Mouse (Mus musculus): ENCODE results near the gene Bnc2.

The Bnc2 gene

GRCm38 (mm10) chr4:84324371-84324770, 350.7 kb downstream of the Bnc2 start:
- DNase-seq (ENCODE audit: low spot score in 2 of 2) = no peak

- DNase-seq (ENCODE audit: low spot score in 2 of 2) = no peak
Measured at GRCm38 (mm10) chr4:84321598-84321997, 353.5 kb downstream of the Bnc2 start.

- no peak for DNase-seq (ENCODE audit: low spot score in 2 of 2)
Measured at GRCm38 (mm10) chr4:84317421-84317820, 357.7 kb downstream of the Bnc2 start.

GRCm38 (mm10) chr4:84311371-84311770, 363.7 kb downstream of the Bnc2 start:
- DNase-seq (ENCODE audit: low spot score in 2 of 2) = no peak

- DNase-seq (ENCODE audit: low spot score in 2 of 2) = no peak
Measured at GRCm38 (mm10) chr4:84310851-84311250, 364.2 kb downstream of the Bnc2 start.

- DNase-seq (ENCODE audit: low spot score in 2 of 2) = no peak
Measured at GRCm38 (mm10) chr4:84308226-84308862, 366.7 kb downstream of the Bnc2 start.

- DNase-seq (ENCODE audit: low spot score in 2 of 2) = no peak
Measured at GRCm38 (mm10) chr4:84306928-84307606, 368.0 kb downstream of the Bnc2 start.

- no peak for DNase-seq (ENCODE audit: low spot score in 2 of 2)
Measured at GRCm38 (mm10) chr4:84302949-84303348, 372.1 kb downstream of the Bnc2 start.

GRCm38 (mm10) chr4:84285153-84285552, 389.9 kb downstream of the Bnc2 start:
- no peak for DNase-seq (ENCODE audit: low spot score in 2 of 2)

- DNase-seq (ENCODE audit: low spot score in 2 of 2) = no peak
Measured at GRCm38 (mm10) chr4:84282651-84283050, 392.4 kb downstream of the Bnc2 start.

- no peak for DNase-seq (ENCODE audit: low spot score in 2 of 2)
Measured at GRCm38 (mm10) chr4:84278156-84278555, 396.9 kb downstream of the Bnc2 start.

- DNase-seq (ENCODE audit: low spot score in 2 of 2) = no peak
Measured at GRCm38 (mm10) chr4:84276081-84276480, 399.0 kb downstream of the Bnc2 start.

- DNase-seq (ENCODE audit: low spot score in 2 of 2) = no peak
Measured at GRCm38 (mm10) chr4:84274158-84274557, 400.9 kb downstream of the Bnc2 start.

GRCm38 (mm10) chr4:84272867-84273266, 402.2 kb downstream of the Bnc2 start:
- DNase-seq (ENCODE audit: low spot score in 2 of 2) = no peak

- DNase-seq (ENCODE audit: low spot score in 2 of 2) = no peak
Measured at GRCm38 (mm10) chr4:84269845-84270244, 405.2 kb downstream of the Bnc2 start.

- no peak for DNase-seq (ENCODE audit: low spot score in 2 of 2)
Measured at GRCm38 (mm10) chr4:84247356-84247755, 427.7 kb downstream of the Bnc2 start.

- no peak for DNase-seq (ENCODE audit: low spot score in 2 of 2)
Measured at GRCm38 (mm10) chr4:84232346-84232745, 442.7 kb downstream of the Bnc2 start.

- no peak for DNase-seq (ENCODE audit: low spot score in 2 of 2)
Measured at GRCm38 (mm10) chr4:84231251-84231650, 443.8 kb downstream of the Bnc2 start.

- no peak for DNase-seq (ENCODE audit: low spot score in 2 of 2)
Measured at GRCm38 (mm10) chr4:84229189-84229960, 445.7 kb downstream of the Bnc2 start.

- no peak for DNase-seq (ENCODE audit: low spot score in 2 of 2)
Measured at GRCm38 (mm10) chr4:84228551-84228950, 446.5 kb downstream of the Bnc2 start.

Measured in urinary bladder, postnatal 36 days (tissue).